Mouse (Mus musculus) gastrocnemius, postnatal 25 days (tissue): ENCODE data around the gene Vmn1r215. TPM values are rescaled to one million over a fixed set of nuclear protein-coding genes. Genes with fewer than 3 reads are reported as not detected.
"Not testable (repeated sequence)": the region's sequence is repeated elsewhere in the genome, so short reads cannot be mapped to it uniquely, and the experiment has no call there.

Experiments used
- DNase-seq: peaks from one replicate; pipeline ENCODE4 v3.0.0; 2022
- long read RNA-seq, 2 experiments: library from polyadenylated mRNA; stranded (forward); transcript quantifications; one replicate each; pipeline ENCODE4 v2.0.0; 2021
- total RNA-seq, 2 experiments: library from RNA; stranded (reverse); gene quantifications; 1 replicate in 1 of 2; 2 replicates in 1 of 2; pipeline ENCODE4 v1.2.3; 2021

Vmn1r215 gene
- total RNA-seq, result not detected
- long read RNA-seq, experiment 1, result 0 reads
- long read RNA-seq, experiment 2, result 0 reads

DNA sequence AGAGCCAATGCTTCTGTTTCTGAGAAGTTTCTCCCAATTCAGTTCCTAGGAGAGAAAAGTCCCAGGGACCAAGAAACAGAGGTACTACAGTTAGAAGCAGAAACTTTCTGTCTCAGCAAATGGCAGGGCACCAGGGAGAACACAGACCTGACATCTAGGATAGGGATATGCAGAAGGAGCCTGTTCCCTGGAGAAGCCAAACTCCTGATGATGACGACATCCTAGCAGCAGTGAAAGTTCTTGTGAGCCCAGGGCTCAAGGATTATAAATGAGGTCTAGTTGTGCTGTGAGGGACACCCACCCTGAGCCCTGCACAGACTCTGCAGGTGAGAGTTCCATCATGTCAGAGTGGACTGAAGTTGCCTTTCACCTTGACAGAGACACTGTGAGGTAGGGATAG, at the start of gene Vmn1r215:
Gene Vmn1r215 (plus strand): TSS at position 301 of the 400 bp plus-strand sequence.
- no peak for DNase-seq

GRCm38 (mm10) chr13:23018158-23018557, 49.7 kb upstream of the Vmn1r215 start:
- DNase-seq, result no peak

- no peak for DNase-seq
Observed at GRCm38 (mm10) chr13:23024812-23025211, 43.0 kb upstream of the Vmn1r215 start.

DNA sequence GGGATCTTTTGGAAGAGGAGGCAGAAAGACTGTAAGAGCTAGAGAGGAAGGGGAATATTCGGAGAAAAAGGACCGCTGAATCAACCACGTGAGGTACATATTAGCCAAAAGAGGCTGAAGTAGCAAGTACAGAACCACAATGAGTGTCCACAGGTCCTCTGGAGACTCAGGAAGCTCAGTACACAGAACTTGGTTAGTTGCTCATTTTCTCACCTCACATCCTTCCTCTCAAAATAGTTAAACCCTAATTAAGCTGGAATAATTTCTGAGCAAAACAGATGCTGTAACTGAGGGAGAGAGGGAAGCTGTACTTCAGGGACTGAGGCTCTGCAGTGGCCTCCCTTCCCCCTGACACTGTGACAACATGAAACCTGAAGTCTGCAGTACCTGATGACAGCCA, 37.7 kb upstream of the Vmn1r215 start, which contains the start of gene Vmn1r214:
Gene Vmn1r214 (plus strand): TSS at position 301 of the 400 bp plus-strand sequence.
- no peak for DNase-seq

GRCm38 (mm10) chr13:23057778-23058177, 10.0 kb upstream of the Vmn1r215 start:
- DNase-seq, result no peak

GRCm38 (mm10) chr13:23069312-23069711, 1.5 kb downstream of the Vmn1r215 start:
- DNase-seq, result no peak

GRCm38 (mm10) chr13:23094386-23094785, 26.6 kb downstream of the Vmn1r215 start:
- no peak for DNase-seq

DNA sequence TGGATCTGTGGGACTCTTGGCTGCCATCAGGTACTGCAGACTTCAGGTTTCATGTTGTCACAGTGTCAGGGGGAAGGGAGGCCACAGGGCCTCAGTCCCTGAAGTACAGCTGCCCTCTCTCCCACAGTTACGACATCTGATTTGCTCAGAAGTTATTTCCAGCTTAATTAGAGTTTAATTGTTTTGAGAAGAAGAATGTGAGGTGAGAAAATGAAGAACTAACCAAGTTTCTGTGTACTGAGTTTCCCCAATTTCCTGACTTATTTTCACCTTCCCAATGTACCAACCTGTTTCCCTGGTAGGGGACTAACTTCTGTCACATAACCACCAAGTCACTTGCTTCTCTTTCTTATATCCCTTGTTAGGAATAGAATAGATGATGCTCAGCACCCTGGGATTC, 50.3 kb downstream of the Vmn1r215 start, which contains the start of gene Vmn1r217:
Gene Vmn1r217 (minus strand): TSS at position 101 of the 400 bp plus-strand sequence.
- not testable (repeated sequence) for DNase-seq

- no peak for DNase-seq
Observed at GRCm38 (mm10) chr13:23120611-23121010, 52.8 kb downstream of the Vmn1r215 start.

Other genes starting within 250 kb of the Vmn1r215 start
- gene Vmn1r210, start 236.7 kb upstream of the Vmn1r215 start, total RNA-seq, result not detected
- not detected for gene Vmn1r211, start 210.5 kb upstream of the Vmn1r215 start, total RNA-seq
- gene Vmn1r212, start 183.8 kb upstream of the Vmn1r215 start, total RNA-seq, result not detected
- not detected for gene Vmn1r213, start 60.4 kb upstream of the Vmn1r215 start, total RNA-seq
- not detected for gene Vmn1r214, start 37.6 kb upstream of the Vmn1r215 start, total RNA-seq
- not detected for gene Vmn1r217, start 50.2 kb downstream of the Vmn1r215 start, total RNA-seq
- gene Vmn1r218, start 65.1 kb downstream of the Vmn1r215 start, total RNA-seq, result not detected
- not detected for gene Vmn1r219, start 91.3 kb downstream of the Vmn1r215 start, total RNA-seq
- gene Vmn1r220, start 120.0 kb downstream of the Vmn1r215 start, total RNA-seq, result not detected
- gene Vmn1r221, start 146.1 kb downstream of the Vmn1r215 start, total RNA-seq, result not detected
- gene Vmn1r222, start 167.9 kb downstream of the Vmn1r215 start, total RNA-seq, result not detected
- gene Vmn1r223, start 179.1 kb downstream of the Vmn1r215 start, total RNA-seq, result not detected